Mouse (Mus musculus): ENCODE measurements around the gene Camkv. TPM values are rescaled to one million over a fixed set of nuclear protein-coding genes. Genes with fewer than 3 reads are reported as not detected.

Gene Camkv
- under 1 TPM in 1 of 2 experiments, not detected in 1; 0.60 TPM for polyA plus RNA-seq (2017; shearing (Covaris generic))

GRCm38 (mm10) chr9:107935374-107935773, at the start of gene Camkv:
TSS of gene Camkv (plus strand) at chr9:107935674.

GRCm38 (mm10) chr9:107887804-107888266, 47.6 kb upstream of the Camkv start, which contains the start of gene Mon1a:
TSS of gene Mon1a (plus strand) at chr9:107888151.

GRCm38 (mm10) chr9:107906252-107906966, 29.1 kb upstream of the Camkv start, which contains the start of gene Mst1r:
TSS of gene Mst1r (plus strand) at chr9:107906873.

GRCm38 (mm10) chr9:107928169-107928568, 7.3 kb upstream of the Camkv start, which contains the start of gene Actl11:
TSS of gene Actl11 (plus strand) at chr9:107928469.

GRCm38 (mm10) chr9:107949922-107950235, 14.4 kb downstream of the Camkv start, which contains the start of gene Traip:
TSS of gene Traip (plus strand) at chr9:107950136.

GRCm38 (mm10) chr9:107975399-107976386, 40.2 kb downstream of the Camkv start, which contains the start of gene Uba7:
TSS of gene Uba7 (plus strand) at chr9:107975505.

GRCm38 (mm10) chr9:107982681-107983346, 47.3 kb downstream of the Camkv start, which contains the start of gene Gm20661:
TSS of gene Gm20661 (plus strand) at chr9:107983058.

GRCm38 (mm10) chr9:107985131-107986119, 50.0 kb downstream of the Camkv start, which contains the start of gene Inka1:
TSS of gene Inka1 (minus strand) at chr9:107985879.

GRCm38 (mm10) chr9:107992197-107992596, 56.7 kb downstream of the Camkv start, which contains the start of gene Cdhr4:
TSS of gene Cdhr4 (plus strand) at chr9:107992497.

GRCm38 (mm10) chr9:107996049-107996448, 60.6 kb downstream of the Camkv start, which contains the start of gene Gm20662:
TSS of gene Gm20662 (plus strand) at chr9:107996349.

Other genes with a start within 250 kb of the Camkv start
- gene Sema3f, start 225.2 kb upstream of the Camkv start, polyA plus RNA-seq (2017; shearing (Covaris generic)) = under 1 TPM in 1 of 2 experiments, not detected in 1; 0.06 TPM
- 100 to 1,000 TPM; 250 to 272 TPM for gene Rbm5, start 164.7 kb upstream of the Camkv start, polyA plus RNA-seq (2017; shearing (Covaris generic))
- 10 to 100 TPM; 72.7 to 84.1 TPM for gene Rbm6, start 62.4 kb upstream of the Camkv start, polyA plus RNA-seq (2017; shearing (Covaris generic))
- 10 to 100 TPM; 15.3 to 27.2 TPM for gene Mon1a, start 47.5 kb upstream of the Camkv start, polyA plus RNA-seq (2017; shearing (Covaris generic))
- gene Mst1r, start 28.8 kb upstream of the Camkv start, polyA plus RNA-seq (2017; shearing (Covaris generic)) = not detected
- gene Actl11, start 7.2 kb upstream of the Camkv start, polyA plus RNA-seq (2017; shearing (Covaris generic)) = not detected
- gene Traip, start 14.5 kb downstream of the Camkv start, polyA plus RNA-seq (2017; shearing (Covaris generic)) = 1 to 10 TPM; 6.5 to 7.3 TPM
- 100 to 1,000 TPM; 200 to 283 TPM for gene Uba7, start 39.8 kb downstream of the Camkv start, polyA plus RNA-seq (2017; shearing (Covaris generic))
- gene Gm20661, start 47.4 kb downstream of the Camkv start, polyA plus RNA-seq (2017; shearing (Covaris generic)) = under 1 TPM in 1 of 2 experiments, not detected in 1; 0.38 TPM
- 1 to 10 TPM; 1.1 to 3.2 TPM for gene Inka1, start 50.2 kb downstream of the Camkv start, polyA plus RNA-seq (2017; shearing (Covaris generic))
- gene Cdhr4, start 56.8 kb downstream of the Camkv start, polyA plus RNA-seq (2017; shearing (Covaris generic)) = 1 to 10 TPM in 1 of 2 experiments, under 1 TPM in 1; 0.26 to 4.9 TPM
- under 1 TPM in 1 of 2 experiments, not detected in 1; 0.15 TPM for gene Gm20662, start 60.7 kb downstream of the Camkv start, polyA plus RNA-seq (2017; shearing (Covaris generic))
- gene Ip6k1, start 66.8 kb downstream of the Camkv start, polyA plus RNA-seq (2017; shearing (Covaris generic)) = 100 to 1,000 TPM in 1 of 2 experiments, 10 to 100 TPM in 1; 86.8 to 112 TPM
- 10 to 100 TPM; 28.8 to 40.7 TPM for gene Gmppb, start 113.6 kb downstream of the Camkv start, polyA plus RNA-seq (2017; shearing (Covaris generic))
- gene Amigo3, start 117.5 kb downstream of the Camkv start, polyA plus RNA-seq (2017; shearing (Covaris generic)) = 1 to 10 TPM; 3.1 to 3.9 TPM
- gene Mst1, start 144.8 kb downstream of the Camkv start, polyA plus RNA-seq (2017; shearing (Covaris generic)) = 1 to 10 TPM; 1.9 to 2.6 TPM
- gene Rnf123, start 147.7 kb downstream of the Camkv start, polyA plus RNA-seq (2017; shearing (Covaris generic)) = 100 to 1,000 TPM; 113 to 120 TPM
- 100 to 1,000 TPM in 1 of 2 experiments, 10 to 100 TPM in 1; 68.9 to 107 TPM for gene Apeh, start 158.9 kb downstream of the Camkv start, polyA plus RNA-seq (2017; shearing (Covaris generic))